Mouse (Mus musculus) lung, adult 10 weeks (tissue): ENCODE results near the gene Dld. TPM values are rescaled to one million over a fixed set of nuclear protein-coding genes. Genes with fewer than 3 reads are reported as not detected.

Source experiments
- polyA plus RNA-seq: library from polyadenylated mRNA; stranded (reverse); fragments of 350-450 nt; fragmentation: Illumina TruSeq; extraction: RNeasy Lipid Tissue Mini Kit (QIAGEN cat#74804); gene quantifications from one replicate; pipeline ENCODE4 v1.2.3, GENCODE M21; 2014; ENCODE audit warnings: low read depth, low replicate concordance; ENCODE audit not compliant: insufficient read depth

Gene Dld
- 47.5 TPM for polyA plus RNA-seq

GRCm38 (mm10) chr12:31350944-31351928 lies at the start of gene Dld:
Gene Dld, minus strand, starts transcription at chr12:31351453.

DNA sequence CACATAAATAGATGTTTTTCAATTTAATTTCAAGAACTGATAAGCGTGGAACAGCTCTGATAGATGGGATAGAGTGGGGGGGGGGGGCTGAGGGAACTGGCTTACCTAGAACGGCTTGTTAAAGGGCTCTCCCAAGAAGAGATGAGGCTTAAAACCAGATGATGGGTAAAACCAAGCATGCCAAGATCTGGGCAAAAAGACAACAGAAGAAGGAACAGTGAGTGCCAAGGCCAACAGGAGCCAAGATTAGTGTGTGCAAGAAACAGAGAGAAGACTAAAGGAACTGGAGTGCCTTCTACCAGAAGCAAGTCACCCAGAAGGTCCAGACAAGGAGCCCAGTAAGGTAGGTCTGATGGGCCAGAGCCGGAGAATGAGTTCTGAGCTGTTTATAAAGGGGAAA lies 39.3 kb upstream of the Dld start, which contains the start of gene Slc26a3:
Gene Slc26a3, plus strand, starts transcription at position 301 of the 400 bp plus-strand sequence.

Other genes starting within 250 kb of the Dld start
- not detected for gene Gm6993, start 110.7 kb downstream of the Dld start, polyA plus RNA-seq
- 28.6 TPM for gene Lamb1, start 86.2 kb downstream of the Dld start, polyA plus RNA-seq
- 0.11 TPM for gene Slc26a3, start 39.4 kb upstream of the Dld start, polyA plus RNA-seq
- gene Cbll1, start 148.2 kb upstream of the Dld start, polyA plus RNA-seq, result 5.0 TPM
- 1.4 TPM for gene Slc26a4, start 208.5 kb upstream of the Dld start, polyA plus RNA-seq